Mouse (Mus musculus) erythroblast, embryonic 14.5 days (primary cell): ENCODE measurements at regions not wholly inside any gene's neighbourhood (a gene's known extent, or its start where the extent isn't known, plus 50 kb on each side); places are given as distances from the start of the nearest gene placed in this dataset.

Experiments used
- H3K27me3 ChIP-seq: 2 replicates; pipeline ENCODE4 v1.6.1; 2012; ENCODE audit warnings: inconsistent platforms; ENCODE audit not compliant: control insufficient read depth
- H3K36me3 ChIP-seq: 2 replicates; pipeline ENCODE4 v1.6.1; 2012; ENCODE audit warnings: mild to moderate bottlenecking, inconsistent platforms; ENCODE audit not compliant: control insufficient read depth
- H3K4me1 ChIP-seq: 2 replicates; pipeline ENCODE4 v1.6.1; 2012; ENCODE audit warnings: inconsistent platforms; ENCODE audit not compliant: control insufficient read depth
- H3K4me3 ChIP-seq: replicated peaks from 2 replicates; pipeline ENCODE3; 2012; ENCODE audit warnings: moderate library complexity, mild to moderate bottlenecking, inconsistent platforms
- H3K9me3 ChIP-seq: 2 replicates; pipeline ENCODE4 v1.6.1; 2012; ENCODE audit warnings: low read length, inconsistent platforms, mixed read lengths; ENCODE audit not compliant: control insufficient read depth
- GATA1 ChIP-seq: IDR thresholded peaks from 2 replicates; pipeline ENCODE4 v1.6.1; 2012; ENCODE audit warnings: low read length, inconsistent platforms, mixed read lengths
- TAL1 ChIP-seq: IDR thresholded peaks from 3 replicates; pipeline ENCODE4 v1.6.1; 2012; ENCODE audit warnings: low read length, inconsistent platforms, mixed read lengths

- no peaks in the 10 kb centered on the region; the same call in 1 of the 2 replicates for H3K27me3 ChIP-seq
- H3K4me1 ChIP-seq: no peaks in the 10 kb centered on the region
- H3K9me3 ChIP-seq: no peaks in the 10 kb centered on the region
- H3K36me3 ChIP-seq: no peaks in the 10 kb centered on the region
- no peak overlapping the region for H3K4me3 ChIP-seq
- TF ChIP-seq TAL1 (no peak), GATA1 (no peak)
These were observed 159.2 kb upstream of the Zfp706 start for GRCm38 (mm10) chr15:37166744-37167143.

- Histone ChIP-seq H3K4me3 (no peak overlapping the region), H3K27me3 (no peaks in the 10 kb centered on the region; the same call in 1 of the 2 replicates), H3K36me3 (no peaks in the 10 kb centered on the region), H3K9me3 (no peaks in the 10 kb centered on the region), H3K4me1 (no peaks in the 10 kb centered on the region)
- TF ChIP-seq TAL1: no peak
- no peak for TF ChIP-seq GATA1
These were observed 158.4 kb upstream of the Zfp706 start for GRCm38 (mm10) chr15:37165887-37166507.

- Histone ChIP-seq H3K27me3 (no peaks in the 10 kb centered on the region; the same call in 1 of the 2 replicates), H3K4me3 (no peak overlapping the region), H3K4me1 (no peaks in the 10 kb centered on the region), H3K9me3 (no peaks in the 10 kb centered on the region), H3K36me3 (no peaks in the 10 kb centered on the region)
- TF ChIP-seq TAL1: no peak
- TF ChIP-seq GATA1: no peak
These were observed 157.6 kb upstream of the Zfp706 start for GRCm38 (mm10) chr15:37165216-37165615.

GRCm38 (mm10) chr15:37164191-37165135, 156.9 kb upstream of the Zfp706 start:
- Histone ChIP-seq H3K4me3 (no peak overlapping the region), H3K36me3 (no peaks in the 10 kb centered on the region), H3K9me3 (no peaks in the 10 kb centered on the region), H3K27me3 (no peaks in the 10 kb centered on the region; the same call in 1 of the 2 replicates), H3K4me1 (no peaks in the 10 kb centered on the region)
- TF ChIP-seq GATA1 (no peak), TAL1 (no peak)

GRCm38 (mm10) chr15:37159956-37160355, 152.4 kb upstream of the Zfp706 start:
- no peaks in the 10 kb centered on the region for H3K9me3 ChIP-seq
- no peaks in the 10 kb centered on the region for H3K4me1 ChIP-seq
- TF ChIP-seq GATA1 (no peak), TAL1 (no peak)
- H3K4me3 ChIP-seq: no peak overlapping the region
- H3K36me3 ChIP-seq: no peaks in the 10 kb centered on the region
- no peaks in the 10 kb centered on the region for H3K27me3 ChIP-seq

- Histone ChIP-seq H3K4me3 (no peak overlapping the region), H3K4me1 (no peaks in the 10 kb centered on the region)
These were observed 151.8 kb upstream of the Zfp706 start for GRCm38 (mm10) chr15:37159349-37159748.

GRCm38 (mm10) chr15:37157386-37157785, 149.8 kb upstream of the Zfp706 start:
- Histone ChIP-seq H3K36me3 (no peaks in the 10 kb centered on the region), H3K4me1 (no peaks in the 10 kb centered on the region), H3K4me3 (no peak overlapping the region), H3K27me3 (no peaks in the 10 kb centered on the region), H3K9me3 (no peaks in the 10 kb centered on the region)
- TF ChIP-seq GATA1 (no peak), TAL1 (no peak)

More at GRCm38 (mm10) chr15:37159349-37159748, 151.8 kb upstream of the Zfp706 start:
- TF ChIP-seq GATA1 (no peak), TAL1 (no peak)
- Histone ChIP-seq H3K9me3 (no peaks in the 10 kb centered on the region), H3K27me3 (no peaks in the 10 kb centered on the region), H3K36me3 (no peaks in the 10 kb centered on the region)

GRCm38 (mm10) chr15:37154934-37155333, 147.4 kb upstream of the Zfp706 start:
- Histone ChIP-seq H3K9me3 (no peaks in the 10 kb centered on the region), H3K4me1 (no peaks in the 10 kb centered on the region), H3K4me3 (no peak overlapping the region), H3K36me3 (no peaks in the 10 kb centered on the region), H3K27me3 (no peaks in the 10 kb centered on the region)
- no peak for TF ChIP-seq TAL1
- TF ChIP-seq GATA1: no peak

- H3K36me3 ChIP-seq: no peaks in the 10 kb centered on the region
- no peaks in the 10 kb centered on the region for H3K9me3 ChIP-seq
- no peaks in the 10 kb centered on the region for H3K27me3 ChIP-seq
- TF ChIP-seq GATA1 (no peak), TAL1 (no peak)
- no peak overlapping the region for H3K4me3 ChIP-seq
- no peaks in the 10 kb centered on the region for H3K4me1 ChIP-seq
These were observed 145.6 kb upstream of the Zfp706 start for GRCm38 (mm10) chr15:37153177-37153576.
